Mouse (Mus musculus) neutrophil, adult 65 days (primary cell): Measurements from ENCODE around the gene Bet1. TPM values are rescaled to one million over a fixed set of nuclear protein-coding genes. Genes with fewer than 3 reads are reported as not detected.

ENCODE experiments used
- total RNA-seq: library from RNA; stranded (reverse); gene quantifications from 2 replicates; pipeline ENCODE4 v1.2.4, GENCODE M21; 2023

Gene Bet1
- total RNA-seq = 12.1 and 18.0 TPM in 2 replicates

DNA sequence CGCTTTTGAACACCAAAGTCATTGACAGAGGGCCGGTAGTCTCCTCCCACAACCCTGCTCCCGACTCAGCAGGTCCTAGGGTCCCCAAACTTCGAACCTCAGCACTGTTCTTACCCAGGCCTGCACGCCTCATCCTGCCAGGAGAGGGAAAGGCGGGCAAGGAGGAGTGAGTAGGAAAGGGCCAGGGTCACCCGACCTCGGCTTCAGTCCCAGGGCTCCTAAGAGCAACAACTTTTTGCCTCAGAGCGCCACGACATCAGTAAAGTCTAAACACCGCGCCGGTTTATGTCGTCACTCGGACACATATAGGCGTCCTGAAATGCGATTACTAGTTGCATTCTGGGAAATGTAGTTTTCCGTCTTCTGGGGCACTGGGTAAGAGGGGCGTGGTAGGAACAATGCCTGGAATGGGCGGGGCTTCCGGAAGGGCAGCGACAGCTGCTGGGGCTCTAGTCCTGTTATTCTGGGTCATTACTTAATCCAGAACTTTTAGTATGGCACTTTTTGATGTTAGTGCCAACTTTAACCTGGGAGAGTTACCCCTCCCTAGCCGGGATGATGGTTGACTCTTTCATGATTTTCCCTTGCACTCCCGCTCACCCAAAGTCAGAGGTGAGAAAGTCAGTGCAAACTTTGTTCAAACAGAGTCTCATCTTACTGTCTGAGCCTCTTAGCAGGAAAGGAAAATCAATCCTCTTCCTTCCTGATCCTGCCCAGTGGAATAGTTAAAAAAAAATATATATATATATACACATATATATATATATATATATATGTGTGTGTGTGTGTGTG, at the start of gene Bet1:
Gene Bet1, minus strand, starts transcription at position 310 of the 792 bp plus-strand sequence.

Other genes starting within 250 kb of the Bet1 start
- gene Tfpi2, start 98.1 kb downstream of the Bet1 start, total RNA-seq = not detected in 2 replicates
- not detected in 2 replicates for gene Gngt1, start 93.2 kb downstream of the Bet1 start, total RNA-seq
- gene Gng11, start 83.1 kb downstream of the Bet1 start, total RNA-seq = 0.54 and 0.59 TPM in 2 replicates